Mouse (Mus musculus) neutrophil, adult 83 days (primary cell): ENCODE results near the gene Cyp2a5. TPM values are rescaled to one million over a fixed set of nuclear protein-coding genes. Genes with fewer than 3 reads are reported as not detected.

Source experiments
- total RNA-seq, 2 experiments: library from RNA; stranded (reverse); gene quantifications; one replicate each; pipeline ENCODE4 v1.2.4; 2023

The Cyp2a5 gene
- total RNA-seq: not detected

DNA sequence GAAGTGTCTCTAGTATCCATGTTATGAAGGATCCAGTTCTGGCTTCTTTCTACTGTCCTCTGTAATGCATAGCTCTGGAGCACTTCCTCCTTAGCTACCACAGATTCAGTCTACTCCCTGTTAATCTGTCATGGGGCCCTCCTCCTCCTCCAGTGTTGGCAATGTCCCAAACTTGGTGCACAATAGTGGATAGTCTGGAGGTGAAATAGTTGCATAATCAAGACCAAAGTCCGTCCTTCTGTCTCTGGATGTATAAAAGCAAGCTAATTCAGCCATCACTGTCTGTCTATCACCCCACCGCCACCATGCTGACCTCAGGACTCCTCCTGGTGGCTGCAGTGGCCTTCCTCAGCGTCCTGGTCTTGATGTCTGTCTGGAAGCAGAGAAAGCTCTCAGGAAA, at the start of gene Cyp2a5:
Cyp2a5 (plus strand) TSS at position 247 of the 400 bp plus-strand sequence.

DNA sequence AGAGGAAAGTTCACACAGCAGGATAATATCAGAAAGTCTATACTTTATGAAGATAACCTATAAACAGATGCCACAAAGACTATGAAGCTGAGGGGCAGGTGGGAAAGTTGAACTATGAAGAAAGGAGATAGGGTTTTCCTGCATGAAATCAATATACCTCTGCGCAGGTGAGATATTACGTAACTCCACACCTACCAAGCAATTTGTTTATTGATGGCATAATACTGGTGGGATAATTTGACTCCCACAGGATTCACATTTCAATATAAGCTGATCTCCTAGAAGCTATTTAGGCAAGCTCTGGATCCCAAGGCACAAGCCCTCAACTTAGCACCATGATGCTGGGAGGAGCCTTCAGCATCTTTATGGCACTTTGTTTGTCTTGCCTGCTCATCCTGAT, 26.5 kb upstream of the Cyp2a5 start, which contains the start of gene Cyp2g1:
Cyp2g1 (plus strand) TSS at position 301 of the 400 bp plus-strand sequence.

Other genes with a start within 250 kb of the Cyp2a5 start
- gene Vmn1r185, start 216.8 kb upstream of the Cyp2a5 start, total RNA-seq: not detected
- not detected for gene Cyp2b23, start 148.9 kb upstream of the Cyp2a5 start, total RNA-seq
- gene Cyp2b19, start 78.2 kb upstream of the Cyp2a5 start, total RNA-seq: not detected
- gene Cyp2g1, start 26.4 kb upstream of the Cyp2a5 start, total RNA-seq: not detected
- gene Cyp2a22, start 104.1 kb downstream of the Cyp2a5 start, total RNA-seq: not detected
- gene Cyp2a12, start 193.8 kb downstream of the Cyp2a5 start, total RNA-seq: not detected